Mouse (Mus musculus) right cerebral cortex, postnatal 4 days (tissue): ENCODE results near the gene Dnah8.
A peak's percentile ranks its signal among the peaks of the same experiment; 100 is the strongest.
"Not testable (repeated sequence)": the region's sequence is repeated elsewhere in the genome, so short reads cannot be mapped to it uniquely, and the experiment has no call there.

Experiments used
- DNase-seq: peaks from one replicate; pipeline ENCODE4 v3.0.0-alpha.2; 2022

The Dnah8 gene

DNA sequence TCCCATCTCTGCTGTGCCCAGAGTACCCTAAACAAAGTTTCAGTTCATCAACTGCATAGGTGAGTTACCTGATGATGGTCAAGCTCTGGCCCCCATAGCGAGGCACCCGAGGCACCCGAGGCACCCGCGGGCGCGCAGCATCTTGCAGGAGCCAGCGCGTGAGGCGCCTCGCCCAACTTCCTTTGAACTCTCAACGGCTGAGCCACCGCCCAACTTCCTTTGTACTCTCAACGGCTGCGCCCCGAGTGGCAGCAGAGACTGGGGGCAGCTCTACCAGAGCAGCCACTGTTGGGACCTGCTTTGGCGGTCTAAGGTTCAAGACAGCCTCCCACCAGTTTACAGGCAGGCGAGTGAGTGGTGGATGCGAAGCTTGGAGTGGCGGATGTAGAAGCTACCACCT is at the start of gene Dnah8:
Gene Dnah8, plus strand, starts transcription at position 223 of the 400 bp plus-strand sequence.
- DNase-seq, result not testable (repeated sequence)

DNA sequence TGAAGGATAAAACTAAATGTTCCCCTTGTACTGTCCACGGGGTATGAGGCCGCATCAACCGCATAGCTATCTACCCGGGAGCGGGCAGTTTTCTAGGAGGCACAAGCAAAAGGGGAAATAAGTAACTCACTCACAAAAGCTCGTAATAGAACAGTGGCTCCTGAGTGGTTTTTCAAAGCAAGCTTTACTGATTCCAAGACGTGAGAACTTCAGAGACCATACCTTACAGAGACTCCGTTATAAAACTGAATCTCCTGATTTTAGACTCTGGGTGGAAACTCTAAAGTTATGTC is 49.4 kb upstream of the Dnah8 start:
- DNase-seq, result no peak

DNA sequence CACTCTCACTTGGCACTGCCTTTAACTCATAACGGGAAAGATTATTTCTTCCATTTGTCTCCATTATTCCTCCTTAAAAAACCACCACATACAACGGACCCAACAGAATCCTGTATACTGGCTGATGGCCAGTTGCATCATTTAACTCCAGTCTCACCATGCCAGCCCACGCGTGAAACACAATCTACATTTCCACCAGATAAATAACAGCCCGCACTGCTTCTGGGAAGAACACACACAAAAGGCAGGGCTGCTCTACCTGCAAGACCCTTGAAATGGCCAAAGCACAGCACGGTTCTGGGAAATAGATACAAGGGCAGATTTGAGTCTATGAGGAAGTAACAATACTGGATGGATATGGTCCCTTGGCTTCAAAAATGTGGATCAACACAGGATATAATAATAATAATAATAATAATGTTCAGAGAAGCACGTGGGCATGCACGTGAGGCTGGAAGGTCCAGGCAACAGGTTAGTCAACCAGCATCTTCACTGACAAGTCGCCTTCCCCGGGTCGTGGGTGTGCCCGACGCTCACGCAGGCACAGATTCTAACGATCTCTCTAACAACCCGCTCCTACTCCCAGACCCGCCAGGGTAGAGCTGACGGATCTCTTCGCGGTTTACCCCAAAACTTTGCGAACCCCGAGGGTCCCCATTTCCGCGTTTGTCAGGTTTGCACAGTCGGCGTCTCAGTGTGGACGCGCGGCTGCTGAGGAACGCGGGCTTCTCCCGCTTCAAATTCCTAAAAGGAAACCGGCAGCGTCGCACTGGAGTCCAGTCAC is 48.8 kb upstream of the Dnah8 start:
- DNase-seq, result no peak

DNA sequence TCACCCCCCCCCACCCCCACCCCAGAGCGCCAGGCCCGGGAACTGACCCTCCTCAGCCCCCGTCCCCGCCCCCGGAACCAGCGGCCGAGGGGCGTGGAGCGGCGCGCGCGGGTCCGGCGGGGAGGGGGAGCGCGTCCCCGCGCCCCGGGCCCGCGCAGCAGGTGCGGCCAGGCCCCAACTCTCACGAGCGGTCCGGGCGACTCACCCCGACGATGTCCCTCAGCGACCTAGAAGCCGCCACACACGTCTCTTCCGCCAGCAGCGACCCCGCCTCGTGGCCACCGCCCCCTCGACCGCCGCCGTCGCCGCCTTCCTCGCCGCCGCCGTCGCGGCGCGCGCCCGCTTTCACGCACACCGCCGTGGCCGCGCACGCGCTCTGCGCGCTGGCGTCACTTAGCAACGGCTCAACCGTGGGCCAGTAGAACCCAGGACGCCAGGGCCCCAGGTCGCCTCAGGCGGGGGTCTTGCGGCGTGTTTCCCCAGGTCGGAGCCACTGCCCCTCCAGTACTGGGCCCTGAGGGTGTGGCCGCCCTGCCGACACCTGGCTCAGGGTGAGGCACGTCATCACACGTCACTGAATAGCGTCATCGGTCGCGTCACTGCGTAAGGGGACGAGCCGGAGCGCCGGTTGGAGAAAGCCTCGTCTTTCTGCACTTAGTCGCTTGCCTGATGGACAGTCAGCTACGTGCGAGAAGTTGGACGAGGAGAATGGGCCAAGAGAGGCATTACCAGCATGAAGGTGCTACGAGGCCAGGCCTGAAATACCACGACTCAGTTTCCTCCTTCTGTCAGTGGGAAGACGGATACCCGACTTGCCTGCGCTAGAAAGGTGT is 48.0 kb upstream of the Dnah8 start, which contains the start of gene Btbd9:
Gene Btbd9, minus strand, starts transcription at position 548 of the 833 bp plus-strand sequence.
- DNase-seq, result peak; percentile 94

DNA sequence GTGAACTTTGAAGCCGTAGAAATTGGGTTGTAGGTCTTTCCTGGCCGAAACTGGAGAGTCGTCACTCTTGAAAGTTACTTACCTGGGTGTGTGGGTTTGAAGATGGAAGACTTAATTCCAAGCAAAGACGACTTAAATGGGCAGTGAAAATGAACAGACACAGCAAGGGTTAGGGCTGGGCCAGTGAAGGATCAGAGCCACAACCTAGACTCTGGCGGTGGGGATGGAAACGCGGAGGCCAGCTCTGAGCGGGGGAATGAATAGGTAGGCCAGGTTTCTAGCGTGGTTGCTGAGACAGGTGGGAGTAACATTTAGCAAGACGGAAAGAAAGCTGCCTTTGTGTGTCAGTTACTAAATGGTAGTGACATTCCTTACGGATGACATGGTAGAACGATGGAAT is 47.2 kb upstream of the Dnah8 start:
- DNase-seq, result no peak

DNA sequence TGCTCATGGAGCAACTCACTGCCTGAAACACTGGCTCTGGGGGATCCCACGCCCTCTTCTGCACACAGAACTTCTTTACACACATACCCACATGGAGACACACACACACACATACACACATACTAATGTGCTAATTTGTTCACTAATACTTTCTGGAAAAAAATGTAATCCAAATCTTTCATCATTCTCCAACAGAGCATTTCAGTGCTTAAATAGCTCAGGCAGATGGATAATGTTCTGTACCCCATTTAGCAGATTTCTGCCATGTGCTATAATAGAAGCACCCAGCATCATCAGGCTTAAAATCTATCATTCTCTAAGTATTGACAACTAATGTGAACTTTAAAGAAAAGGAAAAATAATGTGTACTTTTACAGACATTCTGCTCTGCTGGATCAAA is 43.4 kb upstream of the Dnah8 start:
- DNase-seq, result no peak

GRCm38 (mm10) chr17:30581201-30581600 is 43.0 kb upstream of the Dnah8 start:
- no peak for DNase-seq

GRCm38 (mm10) chr17:30582313-30582712 is 41.8 kb upstream of the Dnah8 start:
- no peak for DNase-seq

DNA sequence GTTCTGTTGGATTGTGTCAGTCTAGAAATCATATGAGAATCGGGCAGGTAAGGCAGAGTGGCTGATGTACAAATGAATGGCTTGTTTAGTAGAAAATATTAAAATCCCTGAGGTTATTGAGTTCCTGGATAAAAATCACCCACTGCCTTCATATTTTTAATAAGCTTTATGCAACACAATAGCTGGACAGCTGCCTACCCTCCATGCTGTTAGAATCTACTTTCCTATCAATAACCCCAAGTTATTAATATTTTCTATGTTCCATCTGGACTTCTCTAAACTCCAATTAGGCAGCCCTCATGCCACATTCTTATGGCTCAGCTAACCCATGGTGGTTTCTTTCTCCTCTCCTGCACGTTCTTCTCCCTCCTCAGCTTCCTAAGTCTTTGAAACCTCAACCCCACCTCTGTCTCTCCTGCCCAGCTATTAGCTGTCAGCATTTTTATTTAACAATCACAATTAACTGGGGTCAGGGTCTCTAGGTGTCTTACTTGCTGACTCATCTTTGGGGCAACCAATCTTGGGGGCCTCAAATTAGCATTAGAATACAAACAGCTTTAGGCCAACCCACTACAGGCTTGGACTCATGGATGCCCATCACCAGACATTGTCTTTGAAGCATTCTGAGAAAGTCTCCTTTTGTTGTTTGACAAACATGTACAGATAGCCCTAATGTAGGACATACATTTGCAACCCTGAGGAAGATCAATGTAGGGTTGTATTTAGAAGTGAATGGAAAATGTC is 40.7 kb upstream of the Dnah8 start:
- no peak for DNase-seq

- peak; percentile 50 for DNase-seq
These were observed 33.5 kb upstream of the Dnah8 start for GRCm38 (mm10) chr17:30590417-30591198.

DNA sequence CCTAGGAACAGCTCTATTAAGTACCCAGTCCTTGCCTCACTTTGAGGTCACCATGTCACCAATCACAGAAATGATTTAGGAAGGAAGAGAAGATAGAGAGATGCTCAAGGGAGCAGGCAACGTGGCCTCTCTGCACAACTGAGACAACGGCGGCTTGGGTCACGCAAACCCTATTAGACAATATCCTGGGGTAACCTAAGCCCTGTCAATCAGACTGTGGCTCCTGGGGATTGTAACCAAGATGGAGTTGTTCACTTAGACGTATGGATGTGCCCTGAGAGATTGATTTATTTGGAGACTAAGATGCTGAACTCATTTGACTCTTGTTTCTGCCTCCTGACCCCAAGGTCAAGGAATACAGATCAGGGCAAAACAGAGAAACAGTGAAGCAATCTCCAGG is 29.7 kb upstream of the Dnah8 start:
- no peak for DNase-seq

GRCm38 (mm10) chr17:30594846-30595245 is 29.3 kb upstream of the Dnah8 start:
- no peak for DNase-seq

DNA sequence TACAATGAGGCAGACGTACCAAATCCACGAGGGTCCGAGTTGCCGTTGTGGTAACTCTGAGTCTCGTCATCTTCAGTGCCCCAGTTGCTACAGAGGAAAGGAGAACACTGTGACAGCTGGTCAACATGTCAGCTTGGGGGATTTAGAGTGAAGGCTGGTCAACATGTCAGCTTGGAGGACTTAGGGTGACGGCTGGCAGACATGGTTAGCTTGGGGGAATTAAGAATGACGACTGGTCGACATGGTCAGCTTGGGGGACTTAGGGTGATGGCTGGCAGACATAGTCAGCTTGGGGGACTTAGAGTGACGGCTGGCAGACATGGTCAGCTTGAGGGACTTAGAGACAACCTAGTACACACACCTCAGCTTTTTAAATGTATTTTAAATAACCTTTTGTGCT is 26.4 kb upstream of the Dnah8 start:
- no peak for DNase-seq

DNA sequence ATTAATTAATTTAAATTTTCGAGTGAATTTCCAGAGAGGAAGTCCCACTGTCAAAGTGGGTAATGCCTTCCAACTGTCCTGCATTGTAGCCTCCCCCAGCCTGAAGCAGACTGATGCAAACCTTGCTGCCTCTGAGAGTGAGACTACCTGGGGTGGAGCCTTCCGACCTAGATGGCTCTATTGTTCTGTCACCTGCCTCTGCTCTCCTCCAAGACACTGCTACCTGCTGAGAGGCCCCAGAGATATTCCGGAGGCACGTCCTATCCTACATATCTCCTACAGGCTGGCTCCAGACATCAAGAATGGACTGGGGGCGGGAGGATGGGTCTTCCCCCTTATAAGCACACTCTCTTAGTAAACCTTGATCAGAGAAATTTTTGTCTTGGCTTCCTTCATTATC is 25.9 kb upstream of the Dnah8 start:
- no peak for DNase-seq

GRCm38 (mm10) chr17:30602175-30602574 is 22.0 kb upstream of the Dnah8 start:
- no peak for DNase-seq

- no peak for DNase-seq
These were observed 19.9 kb upstream of the Dnah8 start for GRCm38 (mm10) chr17:30604296-30604695.

DNA sequence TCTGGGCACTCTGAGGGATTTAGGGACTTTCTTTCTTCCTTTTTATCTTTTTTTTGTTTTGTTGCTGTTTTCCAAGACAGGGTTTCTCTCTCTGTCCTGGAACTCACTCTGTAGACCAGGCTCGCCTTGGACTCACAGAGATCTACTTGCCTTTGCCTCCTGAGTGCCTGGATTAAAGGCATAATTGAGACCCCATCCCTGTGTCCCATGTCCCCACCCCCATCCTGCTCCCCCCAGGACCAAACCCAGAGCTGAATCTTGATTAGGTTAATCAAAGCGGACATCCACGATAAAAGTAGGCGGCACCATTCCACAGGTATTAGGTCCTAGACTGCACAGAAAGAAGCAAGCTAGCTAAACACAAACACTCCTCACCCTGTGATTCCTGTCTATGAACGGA is 19.2 kb upstream of the Dnah8 start:
- no peak for DNase-seq

GRCm38 (mm10) chr17:30606206-30606605 is 17.9 kb upstream of the Dnah8 start:
- no peak for DNase-seq

- DNase-seq, result no peak
These were observed 17.5 kb upstream of the Dnah8 start for GRCm38 (mm10) chr17:30606634-30607081.

DNA sequence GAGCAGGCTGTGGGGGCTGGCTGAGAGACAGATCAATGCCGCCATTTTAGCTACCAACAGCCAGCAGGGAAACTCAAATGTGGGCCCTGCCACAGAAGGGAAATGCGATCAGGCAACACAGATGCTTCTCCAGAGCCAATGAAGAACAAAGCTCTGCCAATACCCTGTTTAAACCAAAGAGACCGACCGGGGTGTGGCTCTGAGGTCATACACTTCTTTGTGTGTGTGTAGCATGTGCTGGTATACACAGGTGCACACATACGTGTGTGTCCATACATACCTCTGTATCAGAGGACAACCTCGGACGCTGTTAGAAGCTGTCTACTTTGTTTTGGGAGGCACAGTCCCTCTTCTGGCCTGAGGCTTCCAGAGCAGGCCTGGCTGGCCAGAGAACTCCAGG is 16.8 kb upstream of the Dnah8 start:
- DNase-seq, result no peak

DNA sequence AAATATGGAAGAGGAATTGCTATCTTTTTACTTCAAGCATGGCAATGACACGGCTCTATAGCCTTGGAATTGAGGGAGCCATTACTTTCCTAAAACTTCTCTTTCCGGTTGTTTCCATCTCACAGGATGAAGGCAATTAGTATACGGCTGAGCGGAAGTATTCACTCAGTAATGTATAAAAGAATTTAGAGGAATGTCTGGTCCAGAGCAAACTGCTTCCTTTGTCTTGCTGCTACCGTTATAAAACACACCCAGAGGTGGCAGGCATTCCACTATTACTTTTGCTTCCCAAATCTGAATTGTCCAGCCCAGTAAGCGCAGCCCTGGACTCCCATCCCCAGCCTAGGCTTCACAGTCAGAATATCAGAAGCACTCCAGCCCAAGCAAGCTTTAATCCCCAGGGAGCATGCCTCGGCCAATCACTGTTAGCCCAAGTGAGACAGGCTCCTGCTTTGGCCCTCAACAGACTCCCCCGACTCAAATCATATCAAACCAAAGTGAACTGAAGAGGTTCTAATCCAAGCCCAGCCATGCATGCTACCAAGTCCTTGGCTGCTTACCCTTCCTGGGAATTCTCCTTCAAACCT is 16.2 kb upstream of the Dnah8 start:
- no peak for DNase-seq

- DNase-seq, result no peak
These were observed 14.7 kb upstream of the Dnah8 start for GRCm38 (mm10) chr17:30609305-30609979.
